Mouse (Mus musculus) G1E (cell line): Measurements from ENCODE around the gene Acer2.
"Not testable (repeated sequence)": the region's sequence is repeated elsewhere in the genome, so short reads cannot be mapped to it uniquely, and the experiment has no call there.

Source experiments
- CTCF ChIP-seq: IDR thresholded peaks from 2 replicates; pipeline ENCODE4 v1.5.1; 2012; ENCODE audit warnings: low read depth, low read length, inconsistent platforms, mixed read lengths
- GATA1 ChIP-seq: IDR thresholded peaks from 2 replicates; pipeline ENCODE4 v1.6.1; 2012; ENCODE audit warnings: borderline replicate concordance, low read length, inconsistent platforms, mixed read lengths

GRCm38 (mm10) chr4:86841141-86841540, 33.1 kb upstream of the Acer2 start:
- TF ChIP-seq CTCF, GATA1: not testable (repeated sequence)
